Mouse (Mus musculus): ENCODE results near the gene Tab1.

Gene Tab1

DNA sequence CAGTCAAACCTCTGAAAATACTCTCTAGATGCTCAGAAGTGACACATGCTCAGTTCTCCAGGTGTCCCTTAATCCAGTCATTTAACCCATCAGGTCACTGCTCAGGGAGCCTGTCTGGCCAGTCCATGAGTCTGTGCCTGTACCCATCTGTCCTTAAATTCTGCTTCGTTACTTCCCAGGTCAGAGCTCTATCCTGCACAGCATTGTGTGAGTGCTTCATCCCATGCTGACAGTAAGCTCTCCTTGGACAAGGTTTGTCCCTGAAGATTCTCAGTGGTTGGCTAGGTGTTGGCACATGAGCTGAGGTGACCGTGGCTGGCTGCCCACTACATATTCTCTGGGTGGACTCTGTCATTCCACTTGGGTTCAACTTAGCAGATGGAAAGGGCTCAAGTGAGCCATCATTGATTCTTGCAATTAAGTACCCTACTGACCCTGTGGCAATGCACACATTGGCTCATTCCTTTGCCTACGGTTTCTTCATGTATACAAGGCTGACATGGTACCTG lies 73.2 kb downstream of the Tab1 start:
- no peak for DNase-seq (ENCODE audit: low read depth)

DNA sequence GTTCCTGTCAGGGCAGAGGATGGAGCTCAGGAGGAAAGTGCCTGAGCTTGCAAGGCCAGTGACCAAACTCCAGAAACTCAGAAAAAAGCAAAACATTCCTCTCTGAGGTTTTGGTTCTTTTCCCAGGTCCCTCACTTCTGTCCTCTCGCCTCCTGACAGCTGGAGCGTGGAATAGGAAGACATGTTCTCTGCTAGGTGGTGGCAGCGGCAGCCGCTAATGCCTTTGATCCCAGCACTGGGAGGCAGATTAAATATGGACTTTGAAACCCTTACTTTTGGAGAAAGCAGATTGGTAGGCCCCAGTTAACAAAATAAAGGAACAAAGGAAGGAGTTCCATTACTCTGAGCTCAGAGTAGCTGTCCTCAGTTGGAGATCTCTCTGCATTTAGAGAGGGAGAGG lies 75.5 kb downstream of the Tab1 start:
- no peak for DNase-seq (ENCODE audit: low read depth)

Measured in fibroblast of lung, adult 2 months (primary cell).